Mouse (Mus musculus) forebrain, embryonic 11.5 days (tissue): ENCODE results near the gene Pard3. TPM values are rescaled to one million over a fixed set of nuclear protein-coding genes. Genes with fewer than 3 reads are reported as not detected.

ENCODE experiments used
- ATAC-seq: fragments of 200-750 bp; cut with Nextera tagmentation; replicated peaks from 2 replicates; pipeline ENCODE4 v1.8.0; 2017; ENCODE audit warnings: moderate TSS enrichment; ENCODE audit not compliant: low FRiP score
- DNase-seq: peaks from one replicate; pipeline ENCODE4 v3.0.0-alpha.2; 2017; ENCODE audit warnings: low spot score
- H3K27ac ChIP-seq: fragments of 300-500 bp; sonication (generic); 2 replicates; pipeline ENCODE4 v1.5.1; 2014; ENCODE audit warnings: low read depth, low read length
- H3K27me3 ChIP-seq: fragments of 300-500 bp; sonication (generic); 2 replicates; pipeline ENCODE4 v1.6.1; 2014; ENCODE audit warnings: mild to moderate bottlenecking, low read length, mixed read lengths; ENCODE audit not compliant: control insufficient read depth, insufficient read depth
- H3K36me3 ChIP-seq: fragments of 300-500 bp; sonication (generic); 2 replicates; pipeline ENCODE4 v1.6.1; 2014; ENCODE audit warnings: mild to moderate bottlenecking, low read length, moderate library complexity, mixed read lengths; ENCODE audit not compliant: control insufficient read depth, insufficient read depth
- H3K4me1 ChIP-seq: fragments of 300-500 bp; sonication (generic); replicated peaks from 2 replicates; pipeline ENCODE4 v1.6.1; 2014; ENCODE audit warnings: low read length, mixed read lengths; ENCODE audit not compliant: control insufficient read depth, insufficient read depth
- H3K4me2 ChIP-seq: fragments of 300-500 bp; sonication (generic); 2 replicates; pipeline ENCODE4 v1.6.1; 2014; ENCODE audit warnings: low read depth, mild to moderate bottlenecking, low read length, moderate library complexity, mixed read lengths; ENCODE audit not compliant: severe bottlenecking
- H3K4me3 ChIP-seq: fragments of 300-500 bp; sonication (generic); 2 replicates; pipeline ENCODE4 v1.5.1; 2014; ENCODE audit warnings: low read depth, low read length
- H3K9ac ChIP-seq: fragments of 300-500 bp; sonication (generic); 2 replicates; pipeline ENCODE4 v1.6.1; 2014; ENCODE audit warnings: low read length
- H3K9me3 ChIP-seq: fragments of 300-500 bp; sonication (generic); 2 replicates; pipeline ENCODE4 v1.6.1; 2016; ENCODE audit warnings: low read length, mixed read lengths; ENCODE audit not compliant: control insufficient read depth
- WGBS: fragments of 180-500 bp; shearing (Covaris S2); extraction: QIAGEN DNeasy Blood & Tissue Kit; methylation state at CpG from one replicate; pipeline ENCODE4 v1.1.7; 2014; 5-methylcytosine and 5-hydroxymethylcytosine counted together
- polyA plus RNA-seq: library from polyadenylated mRNA; unstranded; fragments of >200 nt; fragmentation: Nextera tagmentation; extraction: Ambion mirVana; gene quantifications from 2 replicates; pipeline ENCODE4 v1.2.1, GENCODE M21; 2014

Gene Pard3
- polyA plus RNA-seq, 1 experiment from 2014 or later: 39.8 TPM

DNA sequence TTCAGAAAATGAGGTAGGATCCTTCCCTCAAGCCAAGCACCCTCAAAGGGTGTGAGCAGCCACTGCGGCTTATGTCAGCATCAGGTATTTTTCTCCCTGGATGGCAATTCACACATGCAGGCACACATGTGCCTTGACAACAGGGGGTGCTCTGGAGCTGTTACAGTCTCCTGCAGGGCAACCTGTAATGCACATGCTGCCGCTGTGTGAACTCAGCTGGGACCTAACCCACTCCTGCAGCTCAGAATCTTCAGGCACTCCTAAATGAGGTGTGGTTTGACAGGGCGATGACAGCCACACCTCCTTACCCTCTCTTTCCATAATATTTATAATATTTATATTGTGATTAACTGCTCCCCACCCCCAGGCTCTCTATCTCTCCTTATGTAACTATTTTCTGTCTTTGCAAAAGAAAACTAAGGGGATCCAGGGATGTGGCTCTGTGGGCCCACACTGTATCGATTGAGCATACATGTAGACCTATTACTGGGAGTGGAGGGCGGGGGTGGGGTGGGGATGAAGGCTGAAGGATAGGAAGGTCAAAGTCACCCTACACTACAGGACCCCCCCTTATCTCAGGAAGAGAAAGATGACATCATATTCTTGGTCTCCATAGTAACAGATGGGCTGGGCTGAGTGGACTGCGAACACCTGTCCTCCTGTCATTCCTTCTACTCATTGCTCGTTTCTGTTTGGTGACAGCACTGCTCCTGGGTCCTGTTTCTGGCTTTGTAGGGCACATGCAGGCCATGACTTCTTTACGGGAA is 375.1 kb downstream of the Pard3 start:
- Histone ChIP-seq H3K27me3 (no peaks in the 10 kb centered on the region), H3K9ac (no peak overlapping the region), H3K9me3 (no peaks in the 10 kb centered on the region), H3K27ac (no peak overlapping the region), H3K4me3 (no peak overlapping the region), H3K4me2 (no peak overlapping the region), H3K4me1 (peaks cover 9% of the 10 kb centered on the region), H3K36me3 (no peaks in the 10 kb centered on the region)
- DNase-seq: peak; percentile 71
- peak; percentile 57 for ATAC-seq
- 79% methylated on average over 8 of the region's 8 CpGs for WGBS

DNA sequence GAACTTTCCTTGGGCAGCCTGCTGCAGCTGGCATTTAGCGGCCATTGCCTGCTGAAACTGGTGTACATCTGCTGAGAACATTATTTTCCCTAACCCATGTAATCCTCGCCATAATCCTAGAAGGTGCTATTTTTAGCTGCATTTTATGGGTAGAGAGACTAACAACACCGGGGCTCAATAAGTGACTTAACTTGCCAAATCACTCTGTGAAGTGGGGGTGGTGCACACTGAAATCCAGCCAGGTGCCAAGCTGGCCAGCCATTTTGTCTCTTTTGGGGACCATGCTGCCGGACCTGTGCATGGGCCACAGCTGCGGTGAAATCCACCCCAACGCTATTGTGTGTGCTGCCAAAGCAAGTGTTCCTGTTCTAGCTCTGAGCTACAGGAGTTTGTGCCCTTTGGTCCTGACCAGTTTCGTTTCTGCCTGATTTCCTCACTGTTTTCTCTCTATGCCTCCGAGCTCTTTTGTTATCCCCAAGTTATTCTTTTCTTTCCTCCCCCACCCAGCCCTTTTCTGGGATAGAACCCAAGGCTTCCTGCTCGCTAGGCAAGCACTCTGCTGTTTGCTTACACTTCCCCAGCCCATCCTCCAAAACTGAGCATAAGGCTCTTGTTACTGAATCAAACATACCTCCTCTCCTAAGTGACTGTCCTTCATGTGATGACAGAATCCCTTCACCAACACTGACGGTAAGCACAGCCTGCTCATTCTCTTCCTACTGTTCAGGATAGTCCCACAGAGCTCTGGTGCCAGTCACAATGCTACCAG is 375.9 kb downstream of the Pard3 start:
- no peak overlapping the region for H3K4me2 ChIP-seq
- WGBS: 49% methylated on average over 10 of the region's 10 CpGs
- no peak overlapping the region for H3K4me3 ChIP-seq
- ATAC-seq (0 out of 2 replicates have a peak, but pooled peaks have one; percentile 4), DNase-seq (no peak)
- H3K27ac ChIP-seq: no peak overlapping the region
- no peak overlapping the region for H3K9ac ChIP-seq
- H3K9me3 ChIP-seq: no peaks in the 10 kb centered on the region
- H3K36me3 ChIP-seq: no peaks in the 10 kb centered on the region
- H3K4me1 ChIP-seq: peaks cover 9% of the 10 kb centered on the region
- no peaks in the 10 kb centered on the region for H3K27me3 ChIP-seq

DNA sequence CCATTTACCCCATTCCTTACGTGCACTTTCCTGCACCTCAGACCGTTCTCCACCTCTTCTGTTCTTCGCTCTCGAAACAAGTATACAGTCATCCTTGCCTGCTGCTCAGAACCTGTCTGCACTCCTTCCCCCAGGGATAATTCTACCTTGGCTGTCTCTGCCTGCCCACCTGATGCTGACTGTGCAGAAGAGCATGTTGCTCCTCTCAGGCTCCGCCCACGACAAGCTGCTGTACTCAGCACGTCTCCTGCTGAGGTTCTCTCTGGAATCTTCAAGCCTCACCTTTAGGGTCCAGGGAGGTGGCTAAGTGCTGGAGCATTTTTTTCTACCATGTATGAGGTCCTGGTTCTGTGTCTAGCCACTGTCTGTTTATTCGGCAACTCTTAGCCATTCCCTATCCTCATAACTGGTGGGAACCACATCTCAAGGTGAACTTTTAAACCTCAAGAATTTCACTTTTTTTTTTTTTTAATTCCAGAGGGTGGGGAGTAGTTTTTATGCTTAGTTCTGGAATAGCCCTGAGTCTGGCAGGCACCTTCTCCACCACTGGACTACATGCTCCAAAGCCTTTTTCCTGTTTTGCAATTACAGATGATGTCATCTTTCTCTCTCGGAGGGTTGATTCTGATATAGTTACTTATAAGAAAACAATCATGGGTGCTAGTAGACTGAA is 376.6 kb downstream of the Pard3 start:
- 82% methylated on average over 9 of the region's 9 CpGs for WGBS
- ATAC-seq (no peak), DNase-seq (no peak)
- no peak overlapping the region for H3K9ac ChIP-seq
- H3K4me2 ChIP-seq: no peak overlapping the region
- no peaks in the 10 kb centered on the region for H3K27me3 ChIP-seq
- no peak overlapping the region for H3K27ac ChIP-seq
- no peaks in the 10 kb centered on the region for H3K9me3 ChIP-seq
- no peak overlapping the region for H3K4me3 ChIP-seq
- H3K36me3 ChIP-seq: no peaks in the 10 kb centered on the region
- H3K4me1 ChIP-seq: peaks cover 9% of the 10 kb centered on the region

DNA sequence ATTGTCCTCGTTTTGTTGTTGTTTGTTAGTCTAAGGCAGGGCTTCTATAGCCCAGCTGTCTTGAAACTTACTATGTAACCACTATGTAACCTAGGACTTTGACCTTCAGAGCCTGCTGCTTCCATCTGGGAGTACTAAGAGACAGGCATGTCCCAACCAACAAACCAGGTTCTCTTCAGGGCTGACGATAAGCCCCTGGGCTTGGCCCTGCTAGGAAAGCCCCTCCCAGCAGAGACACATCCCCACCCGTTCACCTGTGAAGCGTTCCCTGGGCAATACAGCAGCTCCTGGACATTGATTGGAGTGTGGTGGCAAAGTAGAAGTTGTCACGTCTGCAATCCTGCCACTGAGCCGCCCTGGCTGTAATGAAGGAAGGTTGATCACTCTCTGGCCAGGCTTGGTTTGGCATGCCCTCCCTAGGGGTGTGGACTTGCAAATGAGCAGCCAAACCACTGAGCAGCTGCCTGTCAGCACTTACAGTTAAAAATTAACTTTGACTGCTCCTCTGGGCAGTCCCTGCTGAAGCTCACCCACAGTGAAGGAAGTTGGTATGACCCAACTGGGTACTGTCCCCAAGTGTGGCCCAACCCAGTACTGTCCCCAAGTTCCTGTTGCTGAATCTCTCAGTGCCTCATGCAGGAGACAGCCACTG is 377.3 kb downstream of the Pard3 start:
- H3K27ac ChIP-seq: no peak overlapping the region
- H3K9ac ChIP-seq: no peak overlapping the region
- no peaks in the 10 kb centered on the region for H3K27me3 ChIP-seq
- no peak overlapping the region for H3K4me3 ChIP-seq
- ATAC-seq: no peak
- WGBS: 88% methylated on average over 6 of the region's 6 CpGs
- H3K36me3 ChIP-seq: no peaks in the 10 kb centered on the region
- H3K4me2 ChIP-seq: no peak overlapping the region
- no peaks in the 10 kb centered on the region for H3K9me3 ChIP-seq
- H3K4me1 ChIP-seq: peaks cover 9% of the 10 kb centered on the region
- no peak for DNase-seq

DNA sequence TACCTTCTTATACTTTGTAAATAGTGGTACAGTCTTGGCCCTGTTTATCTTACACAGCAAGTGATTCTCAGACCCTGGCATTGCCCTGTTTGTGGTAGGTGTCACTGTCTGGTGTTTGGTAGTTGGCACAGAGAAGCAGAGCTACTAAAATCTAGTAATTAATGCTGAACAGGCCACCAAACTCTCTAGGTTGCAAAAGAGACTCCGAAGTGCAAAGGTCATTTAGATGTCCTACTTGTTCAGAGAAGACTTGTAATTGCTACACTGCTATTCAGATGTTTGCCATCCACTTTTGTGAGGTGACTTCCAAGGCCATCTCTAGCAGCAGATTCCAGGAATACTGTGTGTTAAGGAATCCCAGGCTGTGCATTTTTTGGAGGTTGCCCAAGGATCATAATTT is 383.7 kb downstream of the Pard3 start:
- DNase-seq (no peak), ATAC-seq (no peak)
- Histone ChIP-seq H3K36me3 (no peaks in the 10 kb centered on the region), H3K27ac (no peak overlapping the region), H3K9me3 (no peaks in the 10 kb centered on the region), H3K4me1 (no peaks in the 10 kb centered on the region), H3K9ac (no peak overlapping the region), H3K27me3 (no peaks in the 10 kb centered on the region), H3K4me2 (no peak overlapping the region), H3K4me3 (no peak overlapping the region)
- 90% methylated on average over 1 of the region's 1 CpGs for WGBS

DNA sequence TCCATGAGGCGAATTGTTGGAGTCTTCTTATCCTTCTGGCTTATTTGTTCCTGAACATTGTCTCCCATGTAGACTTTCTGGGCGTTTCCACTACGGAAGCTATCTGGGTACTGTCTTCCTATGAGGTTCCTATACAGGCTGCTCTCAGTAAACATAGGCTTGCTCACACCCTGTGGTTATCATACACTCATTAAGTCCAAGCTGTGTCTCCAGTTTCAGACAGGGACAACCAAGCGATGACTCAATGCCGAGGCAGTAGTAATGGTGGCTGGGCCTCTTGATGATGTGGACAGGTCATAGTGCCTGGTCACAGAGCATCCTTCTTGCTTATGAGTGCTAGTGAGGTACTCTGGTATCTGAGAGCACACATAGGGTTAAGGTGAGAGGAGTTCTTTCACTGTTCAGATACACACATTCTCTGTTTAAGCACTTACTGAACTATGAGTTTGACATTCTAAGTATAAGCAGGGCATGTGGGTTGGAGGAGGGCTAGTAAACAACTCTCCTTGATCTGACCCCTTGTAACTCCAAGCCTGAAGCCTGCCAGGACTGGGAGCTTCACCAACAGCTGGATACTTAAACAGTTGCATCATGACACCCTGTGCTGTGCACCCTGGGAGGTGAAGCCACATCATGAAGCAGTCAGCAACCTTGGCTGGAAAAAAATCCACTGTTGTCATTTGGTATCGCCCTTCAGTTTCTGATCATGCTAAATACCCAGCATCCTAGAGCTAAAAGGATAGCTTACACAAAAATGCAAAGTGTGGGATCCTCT is 385.6 kb downstream of the Pard3 start:
- Histone ChIP-seq H3K9me3 (no peaks in the 10 kb centered on the region), H3K36me3 (no peaks in the 10 kb centered on the region), H3K4me1 (no peaks in the 10 kb centered on the region), H3K27me3 (no peaks in the 10 kb centered on the region), H3K4me2 (no peak overlapping the region), H3K27ac (no peak overlapping the region), H3K4me3 (no peak overlapping the region), H3K9ac (no peak overlapping the region)
- 93% methylated on average over 6 of the region's 6 CpGs for WGBS
- ATAC-seq: no peak
- DNase-seq: no peak

DNA sequence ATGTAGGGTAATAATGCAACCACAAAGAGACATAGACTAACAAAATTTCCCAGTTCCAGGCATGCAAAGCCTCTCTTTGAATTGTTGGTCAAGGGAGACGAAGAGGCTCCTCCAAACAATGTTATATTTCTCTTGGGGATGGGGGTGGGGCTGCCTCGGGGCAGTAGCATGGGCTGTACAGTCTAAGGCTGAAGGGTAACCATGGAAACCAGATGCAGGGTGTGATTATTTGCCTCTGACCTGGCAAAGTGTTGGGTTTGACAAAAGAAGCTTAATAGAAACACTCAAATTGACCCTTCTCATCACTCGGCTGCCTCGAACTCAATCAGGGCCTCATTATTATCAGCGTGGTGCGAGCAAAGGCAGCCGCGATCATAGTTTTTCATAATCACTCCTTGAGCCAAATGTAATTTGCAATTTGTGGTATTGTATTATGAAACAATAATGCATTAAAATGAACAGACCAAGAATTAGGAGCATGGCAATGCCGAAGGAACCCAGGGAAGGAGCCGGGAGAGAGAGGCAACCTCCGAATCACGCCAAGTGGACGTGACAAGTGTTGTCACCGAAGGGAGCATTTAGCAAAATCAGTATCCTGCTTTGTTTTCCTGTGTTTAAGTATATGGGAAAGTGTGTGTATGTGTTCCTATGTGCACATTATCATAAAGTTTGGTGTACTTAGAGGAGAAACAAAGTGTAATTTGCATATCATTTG is 387.4 kb downstream of the Pard3 start:
- H3K9me3 ChIP-seq: no peaks in the 10 kb centered on the region
- H3K36me3 ChIP-seq: no peaks in the 10 kb centered on the region
- H3K4me1 ChIP-seq: no peaks in the 10 kb centered on the region
- H3K9ac ChIP-seq: no peak overlapping the region
- ATAC-seq (peak; percentile 95), DNase-seq (peak; percentile 67)
- H3K27me3 ChIP-seq: no peaks in the 10 kb centered on the region
- peak overlapping the region; percentile 48; the same call in 1 of the 2 replicates for H3K27ac ChIP-seq
- H3K4me3 ChIP-seq: no peak overlapping the region
- 25% methylated on average over 14 of the region's 14 CpGs for WGBS
- H3K4me2 ChIP-seq: no peak overlapping the region
